Mouse (Mus musculus) G1E (cell line): ENCODE data around the gene Grin2d.

Experiments used
- CTCF ChIP-seq: IDR thresholded peaks from 2 replicates; pipeline ENCODE4 v1.5.1; 2012; ENCODE audit warnings: low read depth, low read length, inconsistent platforms, mixed read lengths
- GATA1 ChIP-seq: IDR thresholded peaks from 2 replicates; pipeline ENCODE4 v1.6.1; 2012; ENCODE audit warnings: borderline replicate concordance, low read length, inconsistent platforms, mixed read lengths
- GATA2 ChIP-seq: IDR thresholded peaks from 2 replicates; pipeline ENCODE4 v1.6.1; 2012; ENCODE audit warnings: low read depth, low read length, inconsistent platforms, borderline replicate concordance
- POLR2AphosphoS5 ChIP-seq: IDR thresholded peaks from 2 replicates; pipeline ENCODE4 v1.6.1; 2012; ENCODE audit warnings: low read depth, low read length, inconsistent platforms; ENCODE audit not compliant: insufficient replicate concordance
- TAL1 ChIP-seq: conservative IDR thresholded peaks from 2 replicates; pipeline ENCODE4 v1.6.1; 2012; ENCODE audit warnings: low read depth, low read length, inconsistent platforms, mixed read lengths

GRCm38 (mm10) chr7:45922928-45923761 is 45.0 kb upstream of the Grin2d start:
- TF ChIP-seq TAL1 (no peak), CTCF (no peak), GATA2 (no peak), GATA1 (no peak), POLR2AphosphoS5 (no peak)
